Mouse (Mus musculus): ENCODE results near the gene Sirt7. TPM values are rescaled to one million over a fixed set of nuclear protein-coding genes. Genes with fewer than 3 reads are reported as not detected.

Sirt7 gene
- total RNA-seq, 2 experiments from 2014 or later = 53.6 to 121 TPM

GRCm38 (mm10) chr11:120618619-120619535, 6.2 kb downstream of the Sirt7 start:
- no peak for ATAC-seq (ENCODE audit: poor library complexity, severe bottlenecking)

GRCm38 (mm10) chr11:120617519-120618112, 7.4 kb downstream of the Sirt7 start, which contains the start of gene Pcyt2:
Pcyt2 (minus strand) TSS chr11:120617936.
- ATAC-seq (ENCODE audit: poor library complexity, severe bottlenecking) = peak; percentile 98

GRCm38 (mm10) chr11:120616617-120617294, 8.3 kb downstream of the Sirt7 start:
- ATAC-seq (ENCODE audit: poor library complexity, severe bottlenecking) = no peak

- no peak for ATAC-seq (ENCODE audit: poor library complexity, severe bottlenecking)
Observed at GRCm38 (mm10) chr11:120615606-120616203, 9.3 kb downstream of the Sirt7 start.

- no peak for ATAC-seq (ENCODE audit: poor library complexity, severe bottlenecking)
Observed at GRCm38 (mm10) chr11:120615167-120615566, 9.9 kb downstream of the Sirt7 start.

GRCm38 (mm10) chr11:120613976-120614375, 11.1 kb downstream of the Sirt7 start:
- no peak for ATAC-seq (ENCODE audit: poor library complexity, severe bottlenecking)

GRCm38 (mm10) chr11:120613481-120613972, 11.5 kb downstream of the Sirt7 start:
- no peak for ATAC-seq (ENCODE audit: poor library complexity, severe bottlenecking)

GRCm38 (mm10) chr11:120612763-120613162, 12.3 kb downstream of the Sirt7 start:
- ATAC-seq (ENCODE audit: poor library complexity, severe bottlenecking) = peak; percentile 89

- ATAC-seq (ENCODE audit: poor library complexity, severe bottlenecking) = no peak
Observed at GRCm38 (mm10) chr11:120610477-120611046, 14.5 kb downstream of the Sirt7 start.

- ATAC-seq (ENCODE audit: poor library complexity, severe bottlenecking) = no peak
Observed at GRCm38 (mm10) chr11:120609250-120609649, 15.8 kb downstream of the Sirt7 start.

- ATAC-seq (ENCODE audit: poor library complexity, severe bottlenecking) = no peak
Observed at GRCm38 (mm10) chr11:120608241-120609034, 16.6 kb downstream of the Sirt7 start, which contains the start of gene Npb. Npb (plus strand) TSS chr11:120608477.

GRCm38 (mm10) chr11:120606764-120607163, 18.3 kb downstream of the Sirt7 start:
- ATAC-seq (ENCODE audit: poor library complexity, severe bottlenecking) = no peak

GRCm38 (mm10) chr11:120605667-120606066, 19.4 kb downstream of the Sirt7 start:
- ATAC-seq (ENCODE audit: poor library complexity, severe bottlenecking) = no peak

- no peak for ATAC-seq (ENCODE audit: poor library complexity, severe bottlenecking)
Observed at GRCm38 (mm10) chr11:120603545-120603944, 21.5 kb downstream of the Sirt7 start.

GRCm38 (mm10) chr11:120600716-120601115, 24.3 kb downstream of the Sirt7 start:
- no peak for ATAC-seq (ENCODE audit: poor library complexity, severe bottlenecking)

- no peak for ATAC-seq (ENCODE audit: poor library complexity, severe bottlenecking)
Observed at GRCm38 (mm10) chr11:120598990-120599549, 26.0 kb downstream of the Sirt7 start.

- ATAC-seq (ENCODE audit: poor library complexity, severe bottlenecking) = peak; percentile 95
Observed at GRCm38 (mm10) chr11:120598283-120598989, 26.6 kb downstream of the Sirt7 start, which contains the start of the genes Alyref and Anapc11. Alyref (minus strand) TSS chr11:120598365. Anapc11 (plus strand) TSS chr11:120598421.
